Mouse (Mus musculus) MEL (cell line): ENCODE measurements around the gene Plk3. TPM values are rescaled to one million over a fixed set of nuclear protein-coding genes. Genes with fewer than 3 reads are reported as not detected.

Source experiments
- DNase-seq: peaks from one replicate; pipeline ENCODE4 v3.0.0; 2011; ENCODE audit warnings: low read depth, low spot score
- H3K27ac ChIP-seq: 2 replicates; pipeline ENCODE4 v1.5.1; 2012; ENCODE audit warnings: low read depth, mild to moderate bottlenecking, control low read depth, low read length, moderate library complexity; ENCODE audit not compliant: control insufficient read depth
- H3K27me3 ChIP-seq, 2 experiments: fragments of 150-350 bp in 1 of 2; sonication (generic) in 1 of 2; 2 replicates each; pipeline ENCODE4 v1.6.1; 2012; ENCODE audit warnings: low read length in 2 of 2, mild to moderate bottlenecking in 2 of 2, improper control_type of control experiment in 1 of 2, moderate library complexity in 1 of 2; ENCODE audit not compliant: insufficient read depth in 2 of 2, control insufficient read depth in 1 of 2
- H3K36me3 ChIP-seq, 2 experiments: 2 replicates each; pipeline ENCODE4 v1.6.1; 2012 to 2014; ENCODE audit warnings: low read length in 2 of 2, improper control_type of control experiment in 1 of 2, inconsistent platforms in 1 of 2, mild to moderate bottlenecking in 1 of 2; ENCODE audit not compliant: insufficient read depth in 2 of 2, control insufficient read depth in 1 of 2
- H3K4me1 ChIP-seq, 2 experiments: fragments of 150-350 bp in 1 of 2; sonication (generic) in 1 of 2; 2 replicates each; pipeline ENCODE4 v1.6.1; 2012; ENCODE audit warnings: low read length in 2 of 2, improper control_type of control experiment in 1 of 2, mild to moderate bottlenecking in 1 of 2; ENCODE audit not compliant: insufficient read depth in 2 of 2, control insufficient read depth in 1 of 2
- H3K4me3 ChIP-seq, 2 experiments: fragments of 150-350 bp in 1 of 2; sonication (generic) in 1 of 2; 2 replicates each; pipeline ENCODE4 v1.5.1; 2012; ENCODE audit warnings: low read depth in 2 of 2, low read length in 2 of 2, mild to moderate bottlenecking in 2 of 2, moderate library complexity in 2 of 2, control low read depth in 1 of 2, improper control_type of control experiment in 1 of 2; ENCODE audit not compliant: control insufficient read depth in 1 of 2, insufficient read depth in 1 of 2
- H3K79me2 ChIP-seq: 2 replicates; pipeline ENCODE4 v1.6.1; 2012; ENCODE audit warnings: mild to moderate bottlenecking, low read length, moderate library complexity; ENCODE audit not compliant: control insufficient read depth, poor library complexity, insufficient read depth
- H3K9ac ChIP-seq: 2 replicates; pipeline ENCODE4 v1.6.1; 2012; ENCODE audit warnings: low read depth, mild to moderate bottlenecking, control low read depth, low read length, moderate library complexity; ENCODE audit not compliant: control insufficient read depth, poor library complexity, severe bottlenecking
- H3K9me3 ChIP-seq: fragments of 150-350 bp; sonication (generic); replicated peaks from 2 replicates; pipeline ENCODE4 v1.6.1; 2012; ENCODE audit warnings: mild to moderate bottlenecking, low read length, improper control_type of control experiment, moderate library complexity; ENCODE audit not compliant: insufficient read depth
- CHD2 ChIP-seq: IDR thresholded peaks from 2 replicates; pipeline ENCODE4 v1.6.1; 2011; ENCODE audit warnings: low read length, improper control_type of control experiment
- ELF1 ChIP-seq: IDR thresholded peaks from 2 replicates; pipeline ENCODE4 v1.6.1; 2014; ENCODE audit warnings: low read depth, mild to moderate bottlenecking, inconsistent platforms, low read length, improper control_type of control experiment, moderate library complexity
- ETS1 ChIP-seq: IDR thresholded peaks from 2 replicates; pipeline ENCODE4 v1.6.1; 2012; ENCODE audit warnings: low read depth, mild to moderate bottlenecking, inconsistent platforms, low read length, improper control_type of control experiment, moderate library complexity
- GATA1 ChIP-seq: IDR thresholded peaks from 2 replicates; pipeline ENCODE4 v1.6.1; 2011; ENCODE audit warnings: low read depth, low read length, improper control_type of control experiment
- JUND ChIP-seq: IDR thresholded peaks from 2 replicates; pipeline ENCODE4 v1.6.1; 2011; ENCODE audit warnings: low read depth, mild to moderate bottlenecking, improper control_type of control experiment, low read length
- MAFK ChIP-seq: IDR thresholded peaks from 2 replicates; pipeline ENCODE4 v1.6.1; 2011; ENCODE audit warnings: low read depth, mild to moderate bottlenecking, low read length, improper control_type of control experiment, borderline replicate concordance
- MYB ChIP-seq: IDR thresholded peaks from 2 replicates; pipeline ENCODE4 v1.6.1; 2011; ENCODE audit warnings: mild to moderate bottlenecking, low read depth, low read length, improper control_type of control experiment
- POLR2AphosphoS5 ChIP-seq: IDR thresholded peaks from 2 replicates; pipeline ENCODE4 v1.6.1; 2012; ENCODE audit warnings: low read depth, borderline replicate concordance, mild to moderate bottlenecking, inconsistent platforms, low read length, moderate library complexity, mixed read lengths
- RAD21 ChIP-seq: IDR thresholded peaks from 2 replicates; pipeline ENCODE4 v1.6.1; 2011; ENCODE audit warnings: mild to moderate bottlenecking, low read depth, low read length, improper control_type of control experiment
- RCOR1 ChIP-seq: IDR thresholded peaks from 2 replicates; pipeline ENCODE4 v1.6.1; 2012; ENCODE audit warnings: low read depth, mild to moderate bottlenecking, inconsistent platforms, low read length, improper control_type of control experiment
- SIN3A ChIP-seq: IDR thresholded peaks from 2 replicates; pipeline ENCODE4 v1.6.1; 2012; ENCODE audit warnings: low read length, improper control_type of control experiment, inconsistent platforms
- TBP ChIP-seq: IDR thresholded peaks from 2 replicates; pipeline ENCODE4 v1.8.0; 2011; ENCODE audit warnings: low read depth, low read length, improper control_type of control experiment
- USF1 ChIP-seq: IDR thresholded peaks from 2 replicates; pipeline ENCODE4 v1.6.1; 2014; ENCODE audit warnings: low read depth, mild to moderate bottlenecking, inconsistent platforms, low read length, improper control_type of control experiment, moderate library complexity
- ZC3H11A ChIP-seq: IDR thresholded peaks from 2 replicates; pipeline ENCODE4 v1.6.1; 2012; ENCODE audit warnings: low read depth, mild to moderate bottlenecking, inconsistent platforms, low read length, improper control_type of control experiment
- ZKSCAN1 ChIP-seq: IDR thresholded peaks from 2 replicates; pipeline ENCODE4 v1.6.1; 2012; ENCODE audit warnings: low read depth, mild to moderate bottlenecking, inconsistent platforms, low read length, improper control_type of control experiment, moderate library complexity
- ZNF384 ChIP-seq: IDR thresholded peaks from 2 replicates; pipeline ENCODE4 v1.6.1; 2012; ENCODE audit warnings: low read depth, mild to moderate bottlenecking, inconsistent platforms, low read length, improper control_type of control experiment
- polyA plus RNA-seq, 2 experiments: library from polyadenylated mRNA; stranded (reverse) in 1 of 2; unstranded in 1 of 2; fragments of >175 nt in 1 of 2; fragments of >200 nt in 1 of 2; gene quantifications; 2 replicates each; pipeline versions ENCODE4 v1.2.1 to v1.2.4; 2012; ENCODE audit warnings: low replicate concordance in 2 of 2, low read depth in 1 of 2; ENCODE audit not compliant: insufficient read length in 2 of 2, insufficient read depth in 1 of 2, missing spikeins in 1 of 2
- total RNA-seq: library from RNA; depleted of rRNA; stranded (reverse); fragments of 300-350 nt; gene quantifications from 2 replicates; pipeline ENCODE4 v1.2.3, GENCODE M21; 2012

Gene Plk3
- total and polyA plus RNA-seq, 3 experiments: 5.3 to 13.8 TPM; not detected in 1

- no peak for TF ChIP-seq CHD2
- TF ChIP-seq MAFK: peak; percentile 98; the same call in 1 of the 2 replicates
- H3K79me2 ChIP-seq: peaks cover 13% of the 10 kb centered on the region
- no peaks in the 10 kb centered on the region for H3K9me3 ChIP-seq
- no peaks in the 10 kb centered on the region for H3K27me3 ChIP-seq
- no peak for DNase-seq
- H3K27ac ChIP-seq: peak overlapping the region; percentile 100
- peaks cover 5 to 36% of the 10 kb centered on the region in 2 experiments for H3K4me1 ChIP-seq
- H3K4me3 ChIP-seq: peak overlapping the region; percentile 32 to 54
- peaks cover 0 to 34% of the 10 kb centered on the region in 2 experiments; a peak in 2 of 4 replicates for H3K36me3 ChIP-seq
- H3K9ac ChIP-seq: peak overlapping the region; percentile 83
Measured at GRCm38 (mm10) chr4:117124218-117124517, 9.6 kb downstream of the Plk3 start.

GRCm38 (mm10) chr4:117123546-117124217, 10.1 kb downstream of the Plk3 start:
- peak overlapping the region; percentile 100 for H3K27ac ChIP-seq
- no peak overlapping the region for H3K4me3 ChIP-seq
- DNase-seq: no peak
- TF ChIP-seq ZNF384 (no peak), USF1 (no peak), JUND (no peak), GATA1 (no peak), RCOR1 (no peak), ZC3H11A (no peak), ZKSCAN1 (no peak), SIN3A (no peak), ETS1 (no peak), ELF1 (no peak), POLR2AphosphoS5 (no peak), MAFK (no peak), CHD2 (no peak), MYB (no peak), RAD21 (no peak), TBP (no peak)
- peaks cover 13% of the 10 kb centered on the region for H3K79me2 ChIP-seq
- H3K9me3 ChIP-seq: no peaks in the 10 kb centered on the region
- no peak overlapping the region for H3K9ac ChIP-seq
- peaks cover 5 to 36% of the 10 kb centered on the region in 2 experiments for H3K4me1 ChIP-seq
- no peaks in the 10 kb centered on the region for H3K27me3 ChIP-seq
- peaks cover 0 to 34% of the 10 kb centered on the region in 2 experiments; a peak in 2 of 4 replicates for H3K36me3 ChIP-seq
